ENCODE assay signal across 25 mouse cellular contexts in genomic region chr12:41526688-41527087, GRCm38 (mm10).
"Had no signal": no experiment of that assay in that cellular context is flagged by ENCODE, and none has a peak within 500 bp of the region (broad histone marks: within the 10 kb centered on the region; RNA-seq: fewer than 3 reads in every experiment).

No protein-coding gene starts in this region.

- H3K4me2 ChIP-seq: heart, embryonic 12.5 days; hindbrain, embryonic 12.5 days; hindbrain, embryonic 14.5 days; intestine, embryonic 15.5 days; limb, embryonic 12.5 days; liver, embryonic 11.5 days had no signal

- H3K9ac ChIP-seq: heart, embryonic 12.5 days; hindbrain, embryonic 12.5 days; hindbrain, embryonic 14.5 days; intestine, embryonic 15.5 days; limb, embryonic 12.5 days had no signal

- H3K27ac ChIP-seq: heart, embryonic 10.5 days; hindbrain, embryonic 10.5 days; hindbrain, embryonic 12.5 days; hindbrain, embryonic 14.5 days; intestine, embryonic 15.5 days; layer of hippocampus, adult 2 months; left cerebral cortex, adult 2 months; limb, embryonic 10.5 days; limb, embryonic 12.5 days had no signal

- DNase-seq: gastrocnemius, postnatal 14 days; gastrocnemius, postnatal 36 days; heart, adult 18-20 months; heart, postnatal 10 days; heart, postnatal 4 days; kidney, adult 18-20 months; kidney, adult 8-10 months; kidney, postnatal 10 days; kidney, postnatal 25 days; kidney, postnatal 4 days; liver had no signal

- H3K9me3 ChIP-seq: heart, embryonic 10.5 days; heart, embryonic 12.5 days; hindbrain, embryonic 10.5 days; hindbrain, embryonic 12.5 days; intestine, embryonic 15.5 days; limb, embryonic 10.5 days; limb, embryonic 12.5 days had no signal

- ATAC-seq: hindbrain, embryonic 16.5 days; inflammation-experienced regulatory T-cells, adult 6 months; intestine, embryonic 15.5 days; intestine, postnatal 0 days had no signal

- H3K27me3 ChIP-seq: heart, embryonic 12.5 days; hindbrain, embryonic 12.5 days; intestine, embryonic 15.5 days; limb, embryonic 12.5 days had no signal

- H3K4me3 ChIP-seq: heart, embryonic 10.5 days; heart, embryonic 12.5 days; hindbrain, embryonic 10.5 days; hindbrain, embryonic 12.5 days; intestine, embryonic 15.5 days; layer of hippocampus, adult 2 months; left cerebral cortex, adult 2 months; limb, embryonic 10.5 days; limb, embryonic 12.5 days had no signal

- H3K36me3 ChIP-seq: heart, embryonic 10.5 days; heart, embryonic 12.5 days; hindbrain, embryonic 10.5 days; hindbrain, embryonic 12.5 days; intestine, embryonic 15.5 days; limb, embryonic 10.5 days; limb, embryonic 12.5 days had no signal

- H3K4me1 ChIP-seq: heart, embryonic 10.5 days; heart, embryonic 12.5 days; hindbrain, embryonic 10.5 days; hindbrain, embryonic 12.5 days; intestine, embryonic 15.5 days; limb, embryonic 10.5 days; limb, embryonic 12.5 days had no signal
